Mouse (Mus musculus) embryonic stem cell, embryonic (primary cell): ENCODE data around the gene Gm9913.

Experiments
- CTCF ChIA-PET, 4 experiments: fragments of 300-600 bp in 2 of 4; fragments of 350-600 bp in 2 of 4; sonication (Branson Sonifier 250); formaldehyde crosslinking; loops; one replicate each; lab custom pipeline; 2022; ENCODE audit warnings: inconsistent platforms in 2 of 4; lab: Charles Lee
- POLR2A ChIA-PET, 4 experiments: fragments of 300-600 bp in 2 of 4; fragments of 350-600 bp in 2 of 4; sonication (Branson Sonifier 250); formaldehyde crosslinking; loops; one replicate each; lab custom pipeline; 2022; ENCODE audit warnings: antibody characterized with exemption in 4 of 4, inconsistent platforms in 1 of 4; lab: Charles Lee

The Gm9913 gene

DNA sequence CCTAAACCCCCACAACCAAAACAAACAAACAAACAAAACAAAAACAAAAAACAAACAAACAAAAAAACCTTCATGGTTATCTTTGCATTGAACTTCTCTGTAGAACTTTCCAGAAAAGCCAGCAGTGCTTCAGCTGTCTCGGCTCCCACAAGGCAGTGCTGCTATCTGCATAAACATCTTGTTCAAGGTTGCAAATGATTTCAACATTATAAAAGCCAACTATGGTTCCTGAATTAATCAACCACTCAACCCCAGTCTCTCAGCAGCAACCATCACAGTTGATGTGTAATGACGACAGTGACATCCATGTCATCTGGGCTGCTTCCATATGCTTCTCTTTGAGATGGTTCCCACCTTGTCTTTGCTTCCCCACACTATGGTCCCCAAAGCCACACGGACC lies 34.8 kb downstream of the Gm9913 start:
- ChIA-PET POLR2A (no interaction called here), CTCF (no interaction called here)

DNA sequence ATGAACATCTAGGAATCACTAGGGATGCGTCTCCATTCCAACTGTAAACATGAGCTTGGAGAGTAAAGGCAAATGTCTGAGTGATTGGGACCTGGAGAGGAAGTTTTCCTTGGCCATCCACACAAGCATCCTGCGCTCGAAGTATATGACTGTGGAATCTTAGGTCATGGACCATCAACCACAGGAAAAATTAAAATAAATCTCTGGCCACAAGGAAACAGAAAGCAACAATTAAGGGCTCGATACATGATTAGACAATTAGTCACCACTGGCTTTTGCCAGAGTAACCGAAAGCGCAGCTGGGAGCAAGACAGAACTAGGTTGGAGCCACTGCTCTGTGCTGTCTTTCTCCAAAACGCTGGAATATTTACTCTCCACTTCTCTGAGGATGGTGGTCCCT lies 35.7 kb downstream of the Gm9913 start:
- POLR2A ChIA-PET: no interaction called here
- CTCF ChIA-PET: no interaction called here

DNA sequence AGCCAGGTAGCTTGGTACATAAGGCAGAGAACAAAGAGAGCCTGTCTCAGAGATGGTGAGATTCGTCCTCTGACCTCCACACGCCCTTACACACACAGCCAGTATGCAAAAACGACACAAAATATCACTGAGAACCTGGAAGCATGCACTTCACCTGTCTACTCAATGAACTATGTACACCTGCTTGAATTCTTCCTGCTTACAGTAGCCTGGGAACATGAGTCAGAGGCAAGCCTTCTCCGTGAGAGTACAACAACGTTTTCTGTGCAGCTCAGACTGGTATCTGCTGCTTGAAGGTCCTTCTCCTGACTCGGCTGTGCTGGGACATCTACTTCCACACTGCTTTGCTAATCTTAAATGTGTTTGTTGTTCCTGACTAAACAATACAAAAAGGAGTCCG lies 36.6 kb downstream of the Gm9913 start:
- ChIA-PET POLR2A (no interaction called here), CTCF (interaction anchor here in 1 of 4 experiments (0.6 kb wide), 1 partner anchor 36 kb away, joined by 17 read pairs; no protein-coding TSS in a partner anchor)

DNA sequence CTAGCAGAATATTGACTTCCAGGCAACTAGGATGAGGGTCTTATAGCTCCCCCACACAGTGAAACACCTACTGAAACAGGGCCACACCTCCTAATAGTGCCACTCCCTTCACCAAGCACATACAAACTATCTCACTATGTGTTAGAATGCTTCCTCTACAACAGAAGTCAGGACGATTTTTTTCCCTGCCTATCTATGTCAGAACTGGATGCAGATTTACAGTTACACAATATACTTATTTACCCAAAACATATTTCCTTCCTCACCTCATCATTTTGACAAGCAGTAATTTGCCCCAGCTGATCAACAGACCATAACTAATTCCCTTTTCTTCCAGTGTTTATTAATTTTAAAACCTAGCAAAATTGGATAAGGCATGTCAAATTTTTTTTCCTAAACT lies 38.8 kb downstream of the Gm9913 start:
- POLR2A ChIA-PET: interaction anchor here in 1 of 4 experiments (0.8 kb wide), 1 partner anchor 11 kb away, joined by 4 read pairs; no protein-coding TSS in a partner anchor
- CTCF ChIA-PET: no interaction called here

DNA sequence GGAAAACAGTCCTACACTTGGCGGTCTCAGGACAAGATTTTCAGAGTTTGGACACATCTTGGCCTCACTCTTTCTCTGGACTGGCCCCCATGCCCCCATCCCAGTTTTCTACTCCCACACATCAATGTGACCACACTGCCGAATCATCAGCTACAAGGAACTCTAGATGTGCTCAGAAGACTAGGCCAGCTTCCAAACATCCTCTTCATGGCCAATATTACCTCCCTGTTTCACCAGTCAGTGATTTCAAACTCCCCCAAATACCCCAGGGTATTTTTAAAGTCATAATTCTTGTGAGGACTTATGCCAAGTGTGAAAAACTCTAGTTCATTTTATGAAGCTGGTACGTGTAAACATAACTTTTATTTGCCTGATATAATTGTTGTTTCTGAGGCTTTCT lies 40.1 kb downstream of the Gm9913 start:
- CTCF ChIA-PET: no interaction called here
- POLR2A ChIA-PET: no interaction called here

DNA sequence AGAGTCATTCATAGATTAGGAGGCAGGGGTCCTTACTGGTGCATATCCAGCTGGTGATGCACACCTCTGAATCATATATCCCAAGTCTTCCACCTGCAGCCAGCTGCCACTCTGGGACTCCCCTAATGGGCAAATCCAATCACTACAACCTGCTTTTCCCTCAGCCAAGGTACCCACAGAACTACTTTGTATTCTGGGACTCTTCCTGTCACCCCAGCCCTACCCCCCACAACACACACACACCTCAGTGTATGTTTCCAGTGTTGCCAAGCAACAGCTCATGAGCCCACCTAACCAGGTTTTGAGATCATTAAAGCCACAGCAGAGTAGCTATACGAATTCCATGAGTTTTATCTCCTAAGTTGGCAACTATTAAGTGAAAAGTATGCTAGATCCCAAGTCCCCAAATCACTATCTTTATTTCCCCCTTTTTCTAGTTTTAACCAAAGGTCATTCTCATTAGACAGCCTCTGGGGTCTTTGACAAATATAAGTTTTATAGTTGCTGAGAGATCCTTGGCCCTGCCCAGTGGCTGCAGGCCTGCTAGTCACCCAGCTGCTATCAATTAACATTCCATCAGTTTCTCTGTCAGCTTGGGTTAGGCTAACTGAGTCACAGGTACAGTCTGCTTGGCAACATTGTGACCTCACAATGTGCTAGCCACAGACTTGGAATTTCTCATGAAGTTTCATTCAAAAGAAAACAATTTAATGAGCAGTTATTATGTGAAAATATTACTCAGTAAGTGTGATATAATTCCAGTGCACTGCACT lies 44.1 kb downstream of the Gm9913 start:
- POLR2A ChIA-PET: interaction anchor here in 1 of 4 experiments (0.5 kb wide), 1 partner anchor 298 kb away, joined by 6 read pairs; no protein-coding TSS in a partner anchor
- CTCF ChIA-PET: interaction anchor here in 2 of 4 experiments (0.8 to 1.5 kb wide), 2 partner anchors 11 to 56 kb away, joined by 3 to 4 read pairs; no protein-coding TSS in a partner anchor

DNA sequence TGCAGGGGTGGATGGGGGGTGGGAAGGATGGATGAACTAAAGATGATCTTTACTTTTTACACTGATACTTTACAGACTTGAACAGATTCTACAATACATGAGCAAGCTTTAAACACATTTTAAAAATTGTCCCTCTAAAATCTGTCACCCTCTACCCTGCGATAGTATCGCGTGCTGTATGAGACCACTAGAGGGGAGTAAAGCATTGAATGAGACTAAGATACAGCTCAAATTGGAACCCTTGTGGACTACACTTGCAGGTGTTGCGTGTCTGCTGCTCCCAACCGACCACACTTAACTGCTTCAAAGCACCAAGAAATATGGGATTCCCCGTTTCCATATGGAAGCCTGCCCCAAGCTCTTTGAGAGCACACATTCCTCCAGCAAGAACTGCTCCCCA lies 50.9 kb downstream of the Gm9913 start:
- CTCF ChIA-PET: interaction anchor here (0.7 to 1.3 kb wide), 7 partner anchors 11 to 1479 kb away, joined by 3 to 9 read pairs (median 4); no protein-coding TSS in a partner anchor
- POLR2A ChIA-PET: interaction anchor here in 3 of 4 experiments (0.6 to 1.8 kb wide), 3 partner anchors 43 to 187 kb away, joined by 3 to 4 read pairs (median 3); partner anchors contain the start of gene Cep152 (in 1 of the 3)
